Mouse (Mus musculus): ENCODE results near the gene Plcxd3.

Plcxd3 gene

GRCm38 (mm10) chr15:4375423-4376220 lies at the start of gene Plcxd3:
Gene Plcxd3 (plus strand): TSS chr15:4375491.
- peak; percentile 21 for DNase-seq (ENCODE audit: low spot score)

GRCm38 (mm10) chr15:4331867-4332266 lies 43.4 kb upstream of the Plcxd3 start:
- DNase-seq (ENCODE audit: low spot score), result no peak

GRCm38 (mm10) chr15:4341620-4342019 lies 33.7 kb upstream of the Plcxd3 start:
- no peak for DNase-seq (ENCODE audit: low spot score)

GRCm38 (mm10) chr15:4348816-4349553 lies 26.3 kb upstream of the Plcxd3 start:
- no peak for DNase-seq (ENCODE audit: low spot score)

GRCm38 (mm10) chr15:4356397-4356796 lies 18.9 kb upstream of the Plcxd3 start:
- DNase-seq (ENCODE audit: low spot score), result no peak

- no peak for DNase-seq (ENCODE audit: low spot score)
These were observed 17.6 kb upstream of the Plcxd3 start for GRCm38 (mm10) chr15:4357706-4358105.

GRCm38 (mm10) chr15:4367801-4368200 lies 7.5 kb upstream of the Plcxd3 start:
- DNase-seq (ENCODE audit: low spot score), result no peak

- no peak for DNase-seq (ENCODE audit: low spot score)
These were observed 769 bp upstream of the Plcxd3 start for GRCm38 (mm10) chr15:4374453-4374990.

GRCm38 (mm10) chr15:4375031-4375422 lies 264 bp upstream of the Plcxd3 start:
- no peak for DNase-seq (ENCODE audit: low spot score)

- no peak for DNase-seq (ENCODE audit: low spot score)
These were observed 935 bp downstream of the Plcxd3 start for GRCm38 (mm10) chr15:4376221-4376631.

- DNase-seq (ENCODE audit: low spot score), result no peak
These were observed 3.5 kb downstream of the Plcxd3 start for GRCm38 (mm10) chr15:4378766-4379165.

GRCm38 (mm10) chr15:4387774-4388173 lies 12.5 kb downstream of the Plcxd3 start:
- no peak for DNase-seq (ENCODE audit: low spot score)

- no peak for DNase-seq (ENCODE audit: low spot score)
These were observed 24.8 kb downstream of the Plcxd3 start for GRCm38 (mm10) chr15:4400096-4400495.

GRCm38 (mm10) chr15:4411333-4411732 lies 36.0 kb downstream of the Plcxd3 start:
- DNase-seq (ENCODE audit: low spot score), result no peak

GRCm38 (mm10) chr15:4440081-4440480 lies 64.8 kb downstream of the Plcxd3 start:
- DNase-seq (ENCODE audit: low spot score), result no peak

GRCm38 (mm10) chr15:4496182-4496581 lies 120.9 kb downstream of the Plcxd3 start:
- no peak for DNase-seq (ENCODE audit: low spot score)

GRCm38 (mm10) chr15:4496984-4497383 lies 121.7 kb downstream of the Plcxd3 start:
- DNase-seq (ENCODE audit: low spot score), result no peak

- no peak for DNase-seq (ENCODE audit: low spot score)
These were observed 122.7 kb downstream of the Plcxd3 start for GRCm38 (mm10) chr15:4498036-4498435.

- no peak for DNase-seq (ENCODE audit: low spot score)
These were observed 128.1 kb downstream of the Plcxd3 start for GRCm38 (mm10) chr15:4503366-4503765.

GRCm38 (mm10) chr15:4503826-4504225 lies 128.5 kb downstream of the Plcxd3 start:
- no peak for DNase-seq (ENCODE audit: low spot score)

GRCm38 (mm10) chr15:4514724-4515123 lies 139.4 kb downstream of the Plcxd3 start:
- DNase-seq (ENCODE audit: low spot score), result no peak

GRCm38 (mm10) chr15:4524598-4524997 lies 149.3 kb downstream of the Plcxd3 start:
- no peak for DNase-seq (ENCODE audit: low spot score)

GRCm38 (mm10) chr15:4533700-4534099 lies 158.4 kb downstream of the Plcxd3 start:
- DNase-seq (ENCODE audit: low spot score), result no peak
